ENCODE assay signal across 11 mouse cellular contexts in the genomic region with DNA sequence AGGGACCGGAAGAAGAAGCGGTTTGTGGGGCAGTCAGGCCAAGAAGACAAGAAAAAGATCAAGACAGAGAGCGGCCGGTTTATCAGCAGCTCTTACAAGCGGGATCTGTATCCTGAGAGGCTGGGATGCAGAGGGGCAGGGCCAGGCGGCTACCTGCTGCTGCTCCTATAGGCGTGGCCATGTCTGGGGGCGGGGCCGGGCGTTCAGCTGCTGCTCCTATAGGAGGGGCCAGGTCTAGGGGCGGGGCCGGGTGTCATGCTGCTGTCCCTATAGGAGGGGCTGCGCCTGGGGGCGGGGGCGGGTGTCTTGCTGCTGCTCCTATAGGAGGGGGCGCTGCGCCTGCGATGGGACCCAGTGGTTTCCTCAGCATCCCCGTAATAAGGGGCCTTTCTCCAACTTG. TPM values are rescaled to one million over a fixed set of nuclear protein-coding genes. Genes with fewer than 3 reads are reported as not detected.
A peak's percentile ranks its signal among the peaks of the same experiment; 100 is the strongest.
DNase-seq lines count a peak whose midpoint lies in the region; ATAC-seq lines count a peak whose summit lies in the region.
"Had no signal": no experiment of that assay in that cellular context is flagged by ENCODE, and none has a peak within 500 bp of the region (broad histone marks: within the 10 kb centered on the region; RNA-seq: fewer than 3 reads in every experiment).

No protein-coding gene starts in this region.

- DNase-seq in heart, adult 11 months, result peak; percentile 90
- no peak for DNase-seq in heart, postnatal 10 days
- peak; percentile 64 to 69 for DNase-seq in B cell, adult 2 months
- peak; percentile 58 for DNase-seq in embryo, embryonic 10 days (ENCODE audit: low spot score)
- no peak for DNase-seq in layer of hippocampus, postnatal 14 days (ENCODE audit: low spot score in 2 of 2)
- no peak for DNase-seq in urinary bladder, adult 2 months (ENCODE audit: low spot score)
- DNase-seq in heart, adult 9 months (ENCODE audit: low spot score in 2 of 2), result no peak
- DNase-seq: cerebellum, adult 9-10 months had no signal

- peak; percentile 62 for ATAC-seq in liver, embryonic 16.5 days (ENCODE audit: low read depth)

- WGBS in liver, embryonic 16.5 days (ENCODE audit: insufficient replicate concordance), result 64% methylated on average over 19 of the region's 19 CpGs

- peaks cover 3% of the 10 kb centered on the region; the same call in 1 of the 2 replicates for H3K4me1 ChIP-seq in liver, embryonic 16.5 days (ENCODE audit: control insufficient read depth, low read depth, low read length)

- H3K27me3 ChIP-seq in liver, embryonic 16.5 days (ENCODE audit: control insufficient read depth, insufficient read depth, low read depth, low read length), result peaks cover 10% of the 10 kb centered on the region

- no peak overlapping the region for H3K9ac ChIP-seq in liver, embryonic 16.5 days (ENCODE audit: low read depth, low read length)
- H3K9ac ChIP-seq: heart, embryonic 13.5 days; limb, embryonic 13.5 days had no signal

- no peaks in the 10 kb centered on the region for H3K9me3 ChIP-seq in liver, embryonic 16.5 days (replicated peaks; ENCODE audit: control insufficient read depth, low read length)
- H3K9me3 ChIP-seq: heart, embryonic 13.5 days; limb, embryonic 13.5 days had no signal

- peaks cover 24% of the 10 kb centered on the region for H3K36me3 ChIP-seq in liver, embryonic 16.5 days (ENCODE audit: control insufficient read depth, insufficient read depth)

- H3K4me3 ChIP-seq in liver, embryonic 16.5 days (ENCODE audit: low read depth, low read length), result no peak overlapping the region
- H3K4me3 ChIP-seq: heart, embryonic 13.5 days; limb, embryonic 13.5 days had no signal

- H3K27ac ChIP-seq in liver, embryonic 16.5 days (ENCODE audit: low read length), result no peak overlapping the region
- H3K27ac ChIP-seq: heart, embryonic 13.5 days; limb, embryonic 13.5 days had no signal

- intact Hi-C loops in heart, postnatal 10 days (cut with DNase I), result no loop called here

- H3K4me2 ChIP-seq in liver, embryonic 16.5 days (ENCODE audit: low read depth, low read length), result no peak overlapping the region
- H3K4me2 ChIP-seq: heart, embryonic 13.5 days; limb, embryonic 13.5 days had no signal

RNA-seq across cellular contexts. Expression of a gene that starts 7.6 kb away (rescaled TPM):
- total RNA-seq in heart, postnatal 10 days (2021), result not detected
- not detected in 2 replicates for polyA plus RNA-seq in liver, embryonic 16.5 days (2015; fragmentation: Nextera tagmentation; extraction: Ambion mirVana)
- total RNA-seq in layer of hippocampus, postnatal 14 days (2021), result 1 to 10 TPM in 1 of 2 experiments, not detected in 1; 1.8 TPM
- not detected in 2 replicates for polyA plus RNA-seq in urinary bladder, adult 2 months (2012; rRNA removed)
- polyA plus RNA-seq: heart, embryonic 13.5 days; limb, embryonic 13.5 days had no signal

RNA-seq across cellular contexts. Expression of a gene that starts 13.9 kb away (rescaled TPM):
- total RNA-seq in heart, postnatal 10 days (2021), result 10 to 100 TPM; 27.1 to 28.3 TPM
- polyA plus RNA-seq in liver, embryonic 16.5 days (2015; fragmentation: Nextera tagmentation; extraction: Ambion mirVana), result 14.7 and 16.1 TPM in 2 replicates
- 10 to 100 TPM; 41.7 to 44.4 TPM for total RNA-seq in layer of hippocampus, postnatal 14 days (2021)
- 25.7 and 26.2 TPM in 2 replicates for polyA plus RNA-seq in urinary bladder, adult 2 months (2012; rRNA removed)

RNA-seq across cellular contexts. Expression of a gene that starts 14.0 kb away (rescaled TPM):
- total RNA-seq in heart, postnatal 10 days (2021), result 10 to 100 TPM; 12.7 to 13.1 TPM
- 3.6 and 3.7 TPM in 2 replicates for polyA plus RNA-seq in liver, embryonic 16.5 days (2015; fragmentation: Nextera tagmentation; extraction: Ambion mirVana)
- total RNA-seq in layer of hippocampus, postnatal 14 days (2021), result 10 to 100 TPM; 24.8 to 26.8 TPM
- polyA plus RNA-seq in urinary bladder, adult 2 months (2012; rRNA removed), result 11.0 and 12.9 TPM in 2 replicates

RNA-seq across cellular contexts. Expression of a gene that starts 22.2 kb away (rescaled TPM):
- under 1 TPM; 0.15 to 0.31 TPM for total RNA-seq in heart, postnatal 10 days (2021)
- polyA plus RNA-seq in liver, embryonic 16.5 days (2015; fragmentation: Nextera tagmentation; extraction: Ambion mirVana), result 0.11 and 0.15 TPM in 2 replicates
- 10 to 100 TPM; 82.3 to 92.4 TPM for total RNA-seq in layer of hippocampus, postnatal 14 days (2021)
- 0.81 and 1.3 TPM in 2 replicates for polyA plus RNA-seq in urinary bladder, adult 2 months (2012; rRNA removed)

RNA-seq across cellular contexts. Expression of a gene that starts 37.6 kb away (rescaled TPM):
- total RNA-seq in heart, postnatal 10 days (2021), result under 1 TPM in 1 of 2 experiments, not detected in 1; 0.17 TPM
- 1.2 TPM in 2 replicates for polyA plus RNA-seq in liver, embryonic 16.5 days (2015; fragmentation: Nextera tagmentation; extraction: Ambion mirVana)
- 1 to 10 TPM in 1 of 2 experiments, under 1 TPM in 1; 0.52 to 2.4 TPM for total RNA-seq in layer of hippocampus, postnatal 14 days (2021)
- 1.6 and 1.8 TPM in 2 replicates for polyA plus RNA-seq in urinary bladder, adult 2 months (2012; rRNA removed)

Comparison
In these comparisons a context has a peak if more than half of its experiments do, and no peak if none do; other contexts are left out.
1. DNase-seq: peak in heart, adult 11 months (single experiment), B cell, adult 2 months (2 of 2) and embryo, embryonic 10 days (single experiment); none in heart, postnatal 10 days (0 of 2), layer of hippocampus, postnatal 14 days (0 of 2), urinary bladder, adult 2 months (single experiment) and heart, adult 9 months (0 of 2).